Mouse (Mus musculus) urinary bladder, adult 18-20 months (tissue): Measurements from ENCODE around the gene Mbnl2.

Experiments
- DNase-seq, 2 experiments: peaks; one replicate each; pipeline ENCODE4 v3.0.0; 2022; ENCODE audit warnings: low spot score in 2 of 2, mixed read lengths in 2 of 2

Mbnl2 gene

DNA sequence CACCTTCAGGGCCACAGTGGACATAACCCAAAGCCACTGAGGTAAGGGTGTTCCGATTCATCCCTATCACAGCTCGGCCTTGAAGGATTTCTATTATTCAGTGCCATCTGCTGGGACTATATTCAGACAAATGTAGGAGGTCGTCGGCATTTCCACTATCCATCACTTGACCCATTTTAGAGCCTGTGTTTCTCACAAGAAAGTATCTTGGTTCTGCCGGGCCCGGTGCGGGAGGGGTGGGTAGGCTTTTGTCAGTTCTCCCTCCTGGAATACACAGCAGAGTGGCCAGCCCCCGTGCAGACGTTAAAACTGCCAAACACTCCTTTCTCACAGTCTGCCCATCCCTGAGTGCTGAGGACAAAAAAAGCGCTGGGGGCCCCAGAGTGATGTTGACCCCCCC, 134.4 kb downstream of the Mbnl2 start:
- no peak for DNase-seq

DNA sequence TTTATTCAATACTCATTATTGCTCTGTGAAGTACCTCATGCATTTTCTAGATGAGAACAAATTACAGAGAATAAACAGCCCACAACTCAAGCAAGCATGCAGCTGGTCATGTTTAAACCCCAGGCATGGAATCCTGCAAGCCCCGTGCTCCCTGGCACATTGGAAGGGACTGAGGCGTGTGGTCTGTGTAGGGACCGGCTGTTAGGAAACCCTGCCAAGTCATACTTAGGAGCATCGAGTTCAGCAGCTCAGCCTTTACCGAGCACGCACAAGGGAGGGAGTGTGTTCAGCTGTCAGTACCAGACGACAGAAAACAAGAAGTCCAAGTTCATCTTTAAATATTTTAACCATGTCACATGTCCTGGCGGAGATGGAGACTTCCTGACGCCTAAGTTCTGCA, 141.4 kb downstream of the Mbnl2 start:
- DNase-seq = no peak

DNA sequence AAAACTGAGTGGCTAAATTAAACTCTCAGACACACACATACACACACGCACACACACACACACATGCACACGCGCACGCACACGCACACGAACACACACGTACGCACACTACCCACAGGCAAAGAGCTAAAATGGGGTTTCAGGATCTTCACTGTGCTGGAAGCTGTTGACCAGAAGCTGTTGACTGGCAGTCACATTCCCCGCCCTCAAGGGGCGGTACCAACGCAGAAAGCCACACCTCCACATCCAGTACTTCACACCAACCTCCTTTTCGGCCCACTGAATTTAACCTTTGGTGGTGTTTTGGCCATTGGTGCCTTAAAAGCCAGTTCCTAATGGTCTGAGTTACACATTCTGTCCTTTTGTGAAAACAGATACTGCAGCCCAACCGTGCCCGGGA, 143.5 kb downstream of the Mbnl2 start:
- no peak for DNase-seq

DNA sequence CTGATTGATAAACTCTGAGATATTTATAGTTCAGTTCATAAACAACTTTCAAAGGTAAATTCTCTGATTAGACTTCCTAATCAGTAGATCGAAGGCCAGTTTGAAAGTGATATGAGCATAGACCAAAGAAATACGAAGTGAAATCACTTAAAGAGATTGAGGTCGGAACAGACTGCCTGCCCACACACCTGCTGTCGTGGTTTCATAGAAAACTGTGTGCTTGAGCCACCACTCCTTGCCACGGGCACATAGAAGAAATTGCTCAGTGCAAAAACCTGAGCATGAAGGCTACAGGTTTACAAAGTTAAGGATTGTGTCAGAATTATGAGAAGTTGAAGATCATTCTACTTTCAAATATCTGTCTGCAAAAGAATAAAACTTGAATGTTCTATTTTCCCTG, 153.0 kb downstream of the Mbnl2 start:
- DNase-seq = no peak

- no peak for DNase-seq
Observed at GRCm38 (mm10) chr14:120432773-120433172, 157.3 kb downstream of the Mbnl2 start.

DNA sequence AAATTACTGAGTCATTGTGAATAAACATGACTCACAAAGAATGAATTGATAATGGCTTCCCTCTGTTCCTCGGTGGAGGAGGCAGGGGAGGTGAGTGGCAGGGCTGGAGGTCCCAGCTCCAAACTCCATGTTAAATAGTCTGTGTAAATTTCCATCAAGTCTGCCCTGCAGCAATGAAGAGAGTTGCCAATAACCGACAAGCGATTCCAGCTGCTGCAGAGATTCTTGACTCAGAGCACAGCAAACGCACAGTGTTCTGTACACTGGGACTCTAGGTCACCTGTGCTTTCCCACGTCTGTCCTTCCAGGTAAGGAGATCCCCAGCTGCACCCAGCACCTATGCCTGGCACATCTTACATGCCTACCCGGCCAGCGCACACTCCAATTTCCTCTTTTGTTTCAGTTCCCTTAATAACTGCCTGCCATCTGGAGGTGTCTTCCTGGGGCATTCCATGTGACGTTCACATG, 158.5 kb downstream of the Mbnl2 start:
- no peak for DNase-seq

DNA sequence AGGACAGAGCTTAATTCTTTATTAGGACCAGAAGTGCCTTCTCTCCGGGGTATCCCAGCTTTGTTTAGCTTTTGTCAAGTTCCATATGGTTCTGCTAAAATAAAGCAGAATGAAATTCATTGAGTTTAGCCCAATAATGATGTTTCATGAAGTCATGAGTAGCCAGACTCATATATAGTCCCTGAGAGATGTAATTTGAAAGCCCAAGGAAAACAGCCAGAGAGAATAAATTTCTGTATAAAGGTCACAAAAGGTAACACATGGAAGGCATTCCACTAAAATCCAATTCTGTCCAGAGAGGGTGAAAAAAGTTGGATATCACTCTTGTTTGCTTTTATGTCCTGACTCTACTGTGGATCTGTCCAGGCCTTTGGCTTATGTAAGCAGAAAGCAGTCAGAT, 159.4 kb downstream of the Mbnl2 start:
- DNase-seq = no peak

DNA sequence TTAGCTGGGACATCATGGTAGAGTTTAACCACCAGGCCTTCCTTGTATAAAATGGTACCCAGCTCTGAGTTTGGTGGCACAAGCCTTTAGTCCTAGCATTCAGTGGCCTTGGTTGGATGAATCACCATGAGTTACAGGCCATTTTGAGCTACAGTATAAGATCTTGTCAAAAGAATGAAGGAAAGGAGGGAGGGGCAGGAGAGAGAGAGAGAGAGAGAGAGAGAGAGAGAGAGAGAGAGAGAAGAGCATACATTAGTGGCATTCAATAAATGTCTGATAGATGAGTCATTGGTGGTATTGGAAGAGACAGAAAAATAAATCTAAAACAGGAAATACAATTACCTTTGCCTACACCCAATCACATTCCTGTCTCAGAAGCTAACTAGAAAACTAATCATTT, 165.2 kb downstream of the Mbnl2 start:
- DNase-seq = no peak

GRCm38 (mm10) chr14:120441256-120441655, 165.8 kb downstream of the Mbnl2 start:
- DNase-seq = no peak

DNA sequence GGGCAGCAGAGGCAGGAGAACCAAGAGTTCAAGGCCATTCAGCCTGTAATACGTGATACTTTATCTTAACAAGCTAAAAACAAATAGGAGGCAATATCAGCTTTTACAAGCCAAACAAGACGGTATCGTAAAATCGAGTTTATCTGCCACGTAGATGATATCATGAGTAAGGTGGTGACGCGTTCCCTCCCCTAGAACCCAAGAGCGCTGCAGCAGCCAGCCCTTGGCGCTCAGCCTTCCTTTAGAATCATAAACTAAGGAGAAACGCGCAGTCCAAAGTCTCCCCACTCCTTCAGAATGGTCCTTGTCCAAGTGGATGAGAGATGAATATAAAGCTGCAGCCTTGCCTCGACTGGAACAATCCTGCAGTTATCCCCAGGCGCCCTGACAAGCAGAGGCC, 166.4 kb downstream of the Mbnl2 start:
- DNase-seq = no peak

GRCm38 (mm10) chr14:120454221-120454620, 178.8 kb downstream of the Mbnl2 start:
- no peak for DNase-seq

- DNase-seq = no peak
Observed at GRCm38 (mm10) chr14:120463938-120464727, 188.7 kb downstream of the Mbnl2 start.

DNA sequence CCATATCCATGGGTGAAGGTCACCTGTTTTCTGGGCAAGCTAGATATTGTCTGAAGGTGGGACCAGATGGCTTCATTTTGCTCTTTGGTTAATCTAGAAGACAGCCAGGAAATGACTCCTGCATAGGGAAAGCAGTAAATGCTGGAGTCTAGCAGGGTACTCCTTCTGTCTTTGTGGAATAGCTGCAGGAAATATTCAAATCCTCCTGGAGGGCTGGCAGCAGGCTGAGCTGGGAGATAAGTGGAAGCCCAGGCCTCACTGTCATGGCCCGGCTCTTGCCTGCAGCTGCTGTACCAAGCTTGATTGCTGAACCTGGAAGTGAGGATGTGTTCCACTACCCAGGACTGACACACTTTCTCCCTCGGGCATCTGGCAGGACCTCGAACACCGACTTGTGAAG, 191.3 kb downstream of the Mbnl2 start:
- DNase-seq = no peak

GRCm38 (mm10) chr14:120469126-120469790, 193.8 kb downstream of the Mbnl2 start:
- DNase-seq = no peak

GRCm38 (mm10) chr14:120476186-120476697, 200.8 kb downstream of the Mbnl2 start:
- no peak for DNase-seq

- peak; percentile 96 to 97 for DNase-seq
Observed at GRCm38 (mm10) chr14:120477288-120477981, 202.0 kb downstream of the Mbnl2 start.

- DNase-seq = peak; percentile 92 to 95
Observed at GRCm38 (mm10) chr14:120477982-120478568, 202.6 kb downstream of the Mbnl2 start, which contains the start of gene Rap2a. Gene Rap2a, plus strand, starts transcription at chr14:120478444.

DNA sequence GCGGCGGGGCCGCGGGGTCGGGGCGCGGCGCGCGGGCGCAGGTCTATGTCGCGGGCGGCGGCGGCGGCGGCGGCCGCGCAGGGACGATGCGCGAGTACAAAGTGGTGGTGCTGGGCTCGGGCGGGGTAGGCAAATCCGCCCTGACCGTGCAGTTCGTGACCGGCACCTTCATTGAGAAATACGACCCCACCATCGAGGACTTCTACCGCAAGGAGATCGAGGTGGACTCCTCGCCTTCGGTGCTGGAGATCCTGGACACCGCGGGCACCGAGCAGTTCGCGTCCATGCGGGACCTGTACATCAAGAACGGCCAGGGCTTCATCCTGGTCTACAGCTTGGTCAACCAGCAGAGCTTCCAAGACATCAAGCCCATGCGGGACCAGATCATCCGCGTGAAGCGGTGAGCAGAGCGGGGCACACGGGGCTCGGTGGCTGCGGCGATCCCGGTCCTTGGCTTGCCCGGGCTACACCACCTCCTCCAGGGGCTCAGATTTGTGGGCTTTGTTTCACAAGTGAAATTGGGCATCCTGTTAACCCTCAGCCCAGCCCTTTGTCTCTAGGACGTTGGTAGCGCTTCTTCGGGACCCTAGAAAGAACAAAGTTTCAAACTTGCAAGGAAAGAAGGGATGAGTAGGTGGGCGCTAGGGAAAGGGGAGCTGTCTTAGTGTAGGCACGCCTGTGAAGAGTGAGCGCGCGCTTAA, 203.3 kb downstream of the Mbnl2 start:
- DNase-seq = peak; percentile 30 to 57

- no peak for DNase-seq
Observed at GRCm38 (mm10) chr14:120480341-120480900, 205.0 kb downstream of the Mbnl2 start.

DNA sequence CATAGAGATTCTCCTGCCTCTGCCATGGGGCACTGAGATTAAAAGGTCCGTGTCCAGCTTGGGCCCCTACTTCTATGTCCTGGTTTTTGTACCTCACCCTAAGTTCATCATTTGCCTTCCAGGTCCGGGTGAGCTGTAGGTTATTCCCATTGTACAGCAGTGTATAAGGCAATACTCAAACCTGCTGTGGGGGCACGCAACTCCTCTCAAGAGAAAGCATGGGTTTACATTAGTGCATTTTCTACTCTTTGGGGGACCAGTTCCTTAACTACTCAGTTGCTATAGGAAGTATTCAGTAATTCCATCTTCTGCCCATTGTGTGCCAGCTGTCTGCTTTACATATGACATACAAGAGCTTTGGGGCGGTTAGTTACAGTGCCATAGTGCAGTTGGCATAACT, 205.5 kb downstream of the Mbnl2 start:
- DNase-seq = no peak
